Mouse (Mus musculus) MN1 (cell line): ENCODE data around the gene Topbp1.

Experiments used
- DNase-seq: peaks from one replicate; pipeline ENCODE4 v3.0.0-alpha.2; 2016; ENCODE audit warnings: low spot score

Gene Topbp1

GRCm38 (mm10) chr9:103385600-103385999 lies 80.6 kb downstream of the Topbp1 start:
- DNase-seq: no peak

- no peak for DNase-seq
Observed at GRCm38 (mm10) chr9:103386573-103386972, 81.6 kb downstream of the Topbp1 start.

GRCm38 (mm10) chr9:103387011-103387653 lies 82.1 kb downstream of the Topbp1 start:
- no peak for DNase-seq

GRCm38 (mm10) chr9:103389261-103389660 lies 84.2 kb downstream of the Topbp1 start:
- no peak for DNase-seq

GRCm38 (mm10) chr9:103391796-103392372 lies 86.9 kb downstream of the Topbp1 start:
- DNase-seq: no peak

GRCm38 (mm10) chr9:103393256-103393655 lies 88.2 kb downstream of the Topbp1 start:
- no peak for DNase-seq

GRCm38 (mm10) chr9:103398509-103399157 lies 93.6 kb downstream of the Topbp1 start:
- no peak for DNase-seq
